Mouse (Mus musculus): ENCODE measurements at regions not wholly inside any gene's neighbourhood (a gene's known extent, or its start where the extent isn't known, plus 50 kb on each side); places are given as distances from the start of the nearest gene placed in this dataset.

- no peak for TF ChIP-seq GATA1 (IDR thresholded peaks at IDR 0.05; ENCODE audit: borderline replicate concordance, low read length)
- TF ChIP-seq FLI1 (IDR thresholded peaks at IDR 0.05; ENCODE audit: low read length): no peak
These were observed 107.8 kb downstream of the Tent5c start for GRCm38 (mm10) chr3:100381363-100381762.

Measured in megakaryocyte, embryonic 14.5 days (primary cell).